In the genomic region with DNA sequence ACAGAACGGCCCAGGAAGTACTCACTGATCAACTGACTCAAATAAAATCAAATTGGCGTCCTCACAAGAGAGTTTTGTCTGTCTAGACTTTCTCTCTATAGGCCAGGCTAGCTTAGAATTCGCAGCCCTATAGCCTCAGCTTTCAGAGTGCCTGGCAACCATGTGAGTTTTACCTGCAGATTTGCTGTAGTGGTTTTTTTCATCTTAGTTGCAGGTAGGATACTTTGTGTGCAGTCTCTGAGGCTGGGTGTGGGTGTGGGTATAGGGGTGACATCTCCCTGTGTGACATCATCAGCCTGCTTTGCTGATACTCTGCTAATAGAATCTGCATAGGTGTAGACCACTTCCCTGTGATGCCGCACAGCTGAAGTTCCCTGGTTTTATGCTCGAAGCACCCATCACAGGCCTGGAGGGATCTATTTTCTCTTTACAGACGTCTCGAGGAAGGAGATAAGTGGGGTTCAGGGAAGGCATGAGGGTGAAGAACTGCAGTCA, we compare ENCODE assay signal across 17 mouse cellular contexts. TPM values are rescaled to one million over a fixed set of nuclear protein-coding genes. Genes with fewer than 3 reads are reported as not detected.
"Had no signal": no experiment of that assay in that cellular context is flagged by ENCODE, and none has a peak within 500 bp of the region (broad histone marks: within the 10 kb centered on the region; RNA-seq: fewer than 3 reads in every experiment).

No protein-coding gene starts in this region.

- H3K4me3 ChIP-seq: kidney, embryonic 15.5 days; limb, embryonic 12.5 days; liver, embryonic 13.5 days; lung, embryonic 15.5 days; midbrain, embryonic 12.5 days; neural tube, embryonic 15.5 days had no signal

- H3K4me2 ChIP-seq: kidney, embryonic 15.5 days; limb, embryonic 12.5 days; liver, embryonic 13.5 days; lung, embryonic 15.5 days; midbrain, embryonic 12.5 days; neural tube, embryonic 15.5 days had no signal

- H3K4me1 ChIP-seq: kidney, embryonic 15.5 days; lung, embryonic 15.5 days; midbrain, embryonic 12.5 days; neural tube, embryonic 15.5 days had no signal

- H3K9me3 ChIP-seq: kidney, embryonic 15.5 days; limb, embryonic 12.5 days; liver, embryonic 13.5 days; lung, embryonic 15.5 days; midbrain, embryonic 12.5 days; neural tube, embryonic 15.5 days had no signal

- H3K36me3 ChIP-seq: kidney, embryonic 15.5 days; limb, embryonic 12.5 days; liver, embryonic 13.5 days; lung, embryonic 15.5 days; midbrain, embryonic 12.5 days; neural tube, embryonic 15.5 days had no signal

- DNase-seq: kidney, adult 2 months; kidney, postnatal 25 days; layer of hippocampus, adult 9-11 months; liver; liver, embryonic 13.5 days; liver, postnatal 0 days; lung, postnatal 14 days; right cerebral cortex, adult 18-20 months; right cerebral cortex, postnatal 25 days; spleen, adult 18-20 months; thymus, postnatal 4 days had no signal

- H3K27me3 ChIP-seq: kidney, embryonic 15.5 days; limb, embryonic 12.5 days; liver, embryonic 13.5 days; lung, embryonic 15.5 days; midbrain, embryonic 12.5 days; neural tube, embryonic 15.5 days had no signal

- ATAC-seq: liver, postnatal 0 days; midbrain, embryonic 16.5 days had no signal

- H3K27ac ChIP-seq: kidney, embryonic 15.5 days; limb, embryonic 12.5 days; liver, embryonic 13.5 days; lung, embryonic 15.5 days; midbrain, embryonic 12.5 days; neural tube, embryonic 15.5 days had no signal

- H3K9ac ChIP-seq: kidney, embryonic 15.5 days; limb, embryonic 12.5 days; liver, embryonic 13.5 days; liver, postnatal 0 days; lung, embryonic 15.5 days; midbrain, embryonic 12.5 days; neural tube, embryonic 15.5 days had no signal

RNA-seq across cellular contexts. Expression of a gene that starts 1.2 kb away (rescaled TPM):
- polyA plus RNA-seq: midbrain, embryonic 16.5 days had no signal
